Mouse (Mus musculus) small intestine, adult 2 months (tissue): Measurements from ENCODE around the gene Mettl24. TPM values are rescaled to one million over a fixed set of nuclear protein-coding genes. Genes with fewer than 3 reads are reported as not detected.

Experiments used
- H3K27ac ChIP-seq: fragments of 200-500 bp; 2 replicates; pipeline ENCODE4 v1.5.1; 2012; ENCODE audit warnings: low read depth, low read length, control low read depth, inconsistent platforms; ENCODE audit not compliant: insufficient read depth
- H3K27me3 ChIP-seq: fragments of 200-500 bp; 2 replicates; pipeline ENCODE4 v1.6.1; 2012; ENCODE audit warnings: mild to moderate bottlenecking, moderate library complexity, low read length, inconsistent platforms; ENCODE audit not compliant: control insufficient read depth, insufficient read depth
- H3K36me3 ChIP-seq: fragments of 200-500 bp; 2 replicates; pipeline ENCODE4 v1.6.1; 2012; ENCODE audit warnings: mild to moderate bottlenecking, low read length, control low read depth, inconsistent platforms; ENCODE audit not compliant: control insufficient read depth, insufficient read depth
- H3K4me1 ChIP-seq: fragments of 200-500 bp; 2 replicates; pipeline ENCODE4 v1.6.1; 2012; ENCODE audit warnings: low read length, inconsistent platforms, mixed read lengths; ENCODE audit not compliant: control insufficient read depth, insufficient read depth, insufficient read length
- H3K4me3 ChIP-seq: fragments of 200-500 bp; 2 replicates; pipeline ENCODE4 v1.5.1; 2012; ENCODE audit warnings: low read depth, mild to moderate bottlenecking, control low read depth, inconsistent platforms, low read length, moderate library complexity
- CTCF ChIP-seq: fragments of 200-500 bp; IDR thresholded peaks from 2 replicates; pipeline ENCODE4 v1.5.1; 2012; ENCODE audit warnings: low read depth, mild to moderate bottlenecking, control low read depth, inconsistent platforms, low read length, moderate library complexity, mixed read lengths; ENCODE audit not compliant: insufficient replicate concordance, insufficient read length; ENCODE audit errors: extremely low read depth
- POLR2A ChIP-seq: fragments of 200-500 bp; IDR thresholded peaks from 2 replicates; pipeline ENCODE4 v1.6.1; 2012; ENCODE audit warnings: low read depth, mild to moderate bottlenecking, control low read depth, inconsistent platforms, low read length, moderate library complexity
- WGBS: fragments of 180-500 bp; shearing (Covaris S2); methylation state at CpG from one replicate; pipeline ENCODE4 v1.1.7; 2018; 5-methylcytosine and 5-hydroxymethylcytosine counted together
- polyA plus RNA-seq: library from polyadenylated mRNA; depleted of rRNA; stranded (reverse); fragments of >200 nt; gene quantifications from 2 replicates; pipeline ENCODE4 v1.2.3, GENCODE M21; 2012

Gene Mettl24
- polyA plus RNA-seq, 1 experiment: 2.0 TPM

GRCm38 (mm10) chr10:40830312-40830711 lies 147.2 kb downstream of the Mettl24 start:
- Histone ChIP-seq H3K4me1 (no peaks in the 10 kb centered on the region), H3K27me3 (no peaks in the 10 kb centered on the region), H3K4me3 (no peak overlapping the region), H3K27ac (no peak overlapping the region), H3K36me3 (peaks cover 33% of the 10 kb centered on the region)
- 90% methylated on average over 3 of the region's 3 CpGs for WGBS
- TF ChIP-seq POLR2A (no peak), CTCF (no peak)

- no peak overlapping the region for H3K4me3 ChIP-seq
- no peak overlapping the region for H3K27ac ChIP-seq
- no peaks in the 10 kb centered on the region for H3K27me3 ChIP-seq
- no peaks in the 10 kb centered on the region for H3K4me1 ChIP-seq
- H3K36me3 ChIP-seq: peaks cover 39% of the 10 kb centered on the region
- no peak for TF ChIP-seq POLR2A
- no peak for TF ChIP-seq CTCF
- 92% methylated on average over 7 of the region's 7 CpGs for WGBS
These were observed 148.2 kb downstream of the Mettl24 start for GRCm38 (mm10) chr10:40831267-40831666.

DNA sequence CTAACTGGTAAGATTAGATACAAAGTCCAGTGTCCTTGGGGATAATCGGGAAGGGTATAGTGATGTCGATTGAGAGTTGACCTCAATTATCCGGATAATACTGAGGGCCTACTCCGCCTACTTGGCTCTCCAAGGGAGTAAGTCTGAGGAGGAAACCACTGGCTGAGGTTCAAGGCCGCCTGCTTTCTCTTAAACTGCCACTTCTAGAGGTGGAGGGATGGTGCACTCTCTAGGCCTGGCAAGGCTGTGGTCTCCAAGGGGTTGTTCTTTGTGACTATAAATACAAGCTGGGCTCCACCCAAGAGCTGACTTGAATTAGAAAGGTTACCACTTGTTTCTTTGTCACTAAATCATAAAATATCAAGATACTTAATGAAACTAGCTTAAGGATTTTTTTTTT lies 157.0 kb downstream of the Mettl24 start:
- H3K36me3 ChIP-seq: peaks cover 52% of the 10 kb centered on the region
- 80% methylated on average over 5 of the region's 5 CpGs for WGBS
- TF ChIP-seq CTCF (no peak), POLR2A (no peak)

DNA sequence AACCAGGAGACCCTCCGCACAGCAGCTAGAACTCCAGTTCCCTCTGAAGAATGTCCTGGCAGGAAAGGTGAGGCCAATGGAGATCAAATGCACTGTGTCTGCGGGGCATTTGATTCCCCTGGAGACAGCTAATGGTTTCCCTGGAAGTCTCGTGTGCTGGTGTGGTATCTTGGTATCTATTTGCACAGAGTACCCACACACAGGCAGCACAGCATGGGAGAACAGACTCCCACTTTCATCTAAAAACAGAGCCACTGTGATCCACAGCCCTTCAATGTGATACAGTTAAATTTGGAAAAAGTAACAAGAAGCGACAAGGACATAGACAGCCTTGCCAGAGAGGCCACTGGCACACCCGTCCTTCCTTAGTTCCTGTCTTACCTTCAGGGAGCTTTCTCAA lies 160.8 kb downstream of the Mettl24 start:
- TF ChIP-seq POLR2A (no peak), CTCF (no peak)
- Histone ChIP-seq H3K27ac (no peak overlapping the region), H3K4me3 (no peak overlapping the region), H3K36me3 (peaks cover 59% of the 10 kb centered on the region), H3K27me3 (no peaks in the 10 kb centered on the region), H3K4me1 (no peaks in the 10 kb centered on the region)
- 93% methylated on average over 5 of the region's 5 CpGs for WGBS

More for the DNA sequence above, 157.0 kb downstream of the Mettl24 start:
- no peak overlapping the region for H3K27ac ChIP-seq
- no peaks in the 10 kb centered on the region for H3K27me3 ChIP-seq
- H3K4me3 ChIP-seq: no peak overlapping the region
- no peaks in the 10 kb centered on the region for H3K4me1 ChIP-seq

DNA sequence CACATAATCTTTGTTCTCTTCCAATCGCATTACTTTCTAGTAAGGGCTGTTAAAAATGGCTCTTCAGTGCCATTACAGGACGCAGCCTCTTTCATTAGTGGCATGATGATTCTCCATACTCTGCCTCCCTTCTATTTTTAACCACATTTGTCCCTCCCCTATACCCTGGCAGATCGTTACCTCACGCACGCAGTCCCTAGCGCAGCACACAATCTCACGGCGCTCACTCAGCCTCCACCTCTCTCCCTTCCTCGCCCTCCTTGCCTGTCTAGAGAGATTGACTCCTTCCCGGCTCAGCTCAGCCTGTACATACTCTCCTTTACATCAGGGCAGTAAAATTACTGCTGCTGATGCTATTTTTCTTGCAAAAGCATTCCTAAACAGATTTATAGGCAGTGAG lies 161.5 kb downstream of the Mettl24 start:
- Histone ChIP-seq H3K27me3 (no peaks in the 10 kb centered on the region), H3K4me3 (no peak overlapping the region), H3K27ac (no peak overlapping the region), H3K4me1 (no peaks in the 10 kb centered on the region), H3K36me3 (peaks cover 61% of the 10 kb centered on the region)
- no peak for TF ChIP-seq POLR2A
- TF ChIP-seq CTCF: no peak
- 88% methylated on average over 10 of the region's 10 CpGs for WGBS

GRCm38 (mm10) chr10:40845626-40846025 lies 162.5 kb downstream of the Mettl24 start:
- Histone ChIP-seq H3K27ac (no peak overlapping the region), H3K27me3 (no peaks in the 10 kb centered on the region), H3K4me1 (no peaks in the 10 kb centered on the region), H3K4me3 (no peak overlapping the region), H3K36me3 (peaks cover 56% of the 10 kb centered on the region)
- TF ChIP-seq POLR2A (no peak), CTCF (no peak)
- WGBS: 85% methylated on average over 6 of the region's 6 CpGs

DNA sequence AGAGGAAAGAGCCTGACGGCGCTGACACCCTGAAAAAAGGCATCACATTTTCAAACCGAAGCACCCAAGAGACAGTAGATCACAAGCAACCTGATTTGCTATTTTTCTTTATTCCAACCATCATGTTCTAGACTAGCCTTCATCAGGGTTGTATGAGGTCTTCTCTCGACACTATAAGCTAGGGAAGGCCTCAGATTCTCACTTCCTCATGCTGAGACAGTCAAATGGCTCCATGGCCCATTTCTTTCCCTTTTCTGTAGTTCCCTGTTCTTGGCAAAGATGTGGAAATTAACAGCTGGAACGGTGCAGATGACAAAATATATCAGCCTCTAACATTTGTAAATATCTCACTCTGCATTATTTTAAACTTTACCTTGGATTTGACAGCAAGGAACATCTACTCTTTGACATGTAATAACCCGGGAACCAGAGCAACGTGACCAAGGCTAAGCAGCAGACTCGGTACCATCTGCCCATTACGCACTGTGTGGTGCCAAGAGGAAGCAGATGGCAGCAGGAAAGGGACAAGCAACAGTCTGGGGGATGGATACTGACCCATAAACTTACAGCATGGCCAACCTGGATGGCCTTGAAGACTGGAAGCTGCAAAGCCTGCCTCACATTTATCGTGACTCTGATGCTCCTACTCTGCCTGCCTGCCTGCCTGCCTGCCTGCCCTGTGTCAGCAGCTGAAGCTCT lies 164.2 kb downstream of the Mettl24 start:
- 90% methylated on average over 10 of the region's 10 CpGs for WGBS
- no peak overlapping the region for H3K4me3 ChIP-seq
- H3K27me3 ChIP-seq: no peaks in the 10 kb centered on the region
- no peaks in the 10 kb centered on the region for H3K4me1 ChIP-seq
- no peak overlapping the region for H3K27ac ChIP-seq
- no peak for TF ChIP-seq CTCF
- TF ChIP-seq POLR2A: no peak
- peaks cover 45% of the 10 kb centered on the region for H3K36me3 ChIP-seq

GRCm38 (mm10) chr10:40850644-40851043 lies 167.6 kb downstream of the Mettl24 start:
- WGBS: 73% methylated on average over 2 of the region's 2 CpGs
- Histone ChIP-seq H3K36me3 (peaks cover 32% of the 10 kb centered on the region), H3K4me1 (no peaks in the 10 kb centered on the region), H3K27me3 (no peaks in the 10 kb centered on the region), H3K27ac (no peak overlapping the region), H3K4me3 (no peak overlapping the region)
- TF ChIP-seq CTCF (no peak), POLR2A (no peak)
